In the genomic region with DNA sequence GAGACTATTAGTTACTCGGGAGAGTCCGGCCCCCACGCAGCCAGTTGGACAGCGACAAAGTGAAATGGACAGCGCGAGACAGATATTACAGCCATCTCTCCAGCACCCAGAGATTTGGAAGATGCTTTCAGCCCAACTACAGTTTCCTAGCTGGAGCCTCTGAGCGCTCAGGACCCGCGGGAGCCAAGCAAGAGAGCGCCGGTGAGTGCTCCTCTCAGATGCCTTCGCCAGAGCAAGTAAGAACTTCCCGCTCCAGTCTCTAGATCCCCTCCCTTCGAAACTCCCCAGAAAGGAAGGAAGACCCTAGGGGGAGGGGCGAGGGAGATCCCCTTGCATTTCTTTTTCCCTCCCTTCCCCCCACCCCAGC, we compare ENCODE assay signal across 11 mouse cellular contexts. TPM values are rescaled to one million over a fixed set of nuclear protein-coding genes. Genes with fewer than 3 reads are reported as not detected.
DNase-seq lines count a peak whose midpoint lies in the region; ATAC-seq and TF ChIP-seq lines count a peak whose summit lies in the region.
"Had no signal": no experiment of that assay in that cellular context is flagged by ENCODE, and none has a peak within 500 bp of the region (broad histone marks: within the 10 kb centered on the region; RNA-seq: fewer than 3 reads in every experiment).

No protein-coding gene starts in this region.

- peak; percentile 47 for DNase-seq in kidney, postnatal 0 days (ENCODE audit: low spot score)
- DNase-seq in kidney, postnatal 36 days: no peak
- peak; percentile 24 for DNase-seq in R1 (ENCODE audit: low read depth, low spot score)
- DNase-seq in urinary bladder, postnatal 14 days (ENCODE audit: low spot score): no peak
- DNase-seq: lung, postnatal 10 days had no signal

- H3K4me2 ChIP-seq in kidney, postnatal 0 days (ENCODE audit: low read length): no peak overlapping the region
- H3K4me2 ChIP-seq in forebrain, embryonic 16.5 days (ENCODE audit: low read length): peak overlapping the region; percentile 86
- peak overlapping the region; percentile 50 for H3K4me2 ChIP-seq in midbrain, embryonic 12.5 days (replicated peaks)

- no peaks in the 10 kb centered on the region for H3K9me3 ChIP-seq in kidney, postnatal 0 days (replicated peaks; ENCODE audit: low read length)
- H3K9me3 ChIP-seq in forebrain, embryonic 16.5 days (ENCODE audit: control insufficient read depth, low read length): no peaks in the 10 kb centered on the region
- no peaks in the 10 kb centered on the region for H3K9me3 ChIP-seq in midbrain, embryonic 12.5 days

- 0% methylated on average over 15 of the region's 15 CpGs for WGBS in kidney, postnatal 0 days
- WGBS in forebrain, embryonic 16.5 days: 2% methylated on average over 15 of the region's 15 CpGs
- WGBS in midbrain, embryonic 12.5 days: under 1% methylated on average over 15 of the region's 15 CpGs

- H3K4me3 ChIP-seq in kidney, postnatal 0 days (replicated peaks; ENCODE audit: low read depth, low read length): no peak overlapping the region
- H3K4me3 ChIP-seq in forebrain, embryonic 16.5 days (replicated peaks; ENCODE audit: low read length): peak overlapping the region; percentile 51
- peak overlapping the region; percentile 39 for H3K4me3 ChIP-seq in midbrain, embryonic 12.5 days

- no peaks in the 10 kb centered on the region for H3K4me1 ChIP-seq in kidney, postnatal 0 days (replicated peaks; ENCODE audit: insufficient read depth, low read length)
- H3K4me1 ChIP-seq in forebrain, embryonic 16.5 days (replicated peaks; ENCODE audit: control insufficient read depth, insufficient read depth, low read length): peaks cover 17% of the 10 kb centered on the region
- H3K4me1 ChIP-seq in midbrain, embryonic 12.5 days: 0 out of 2 replicates have a peak, but pooled peaks cover 10% of the 10 kb centered on the region

- H3K27ac ChIP-seq in kidney, postnatal 0 days: no peak overlapping the region
- no peak overlapping the region for H3K27ac ChIP-seq in forebrain, embryonic 16.5 days (ENCODE audit: low read length)
- no peak overlapping the region for H3K27ac ChIP-seq in midbrain, embryonic 12.5 days (replicated peaks)

- H3K9ac ChIP-seq in kidney, postnatal 0 days (ENCODE audit: low read depth, low read length): no peak overlapping the region
- H3K9ac ChIP-seq in forebrain, embryonic 16.5 days (replicated peaks; ENCODE audit: low read depth, low read length): peak overlapping the region; percentile 48
- no peak overlapping the region for H3K9ac ChIP-seq in midbrain, embryonic 12.5 days (replicated peaks)

- no peak for TF ChIP-seq CTCF in kidney, postnatal 0 days (IDR thresholded peaks at IDR 0.05; ENCODE audit: low read depth)

- peaks cover 21% of the 10 kb centered on the region for H3K27me3 ChIP-seq in kidney, postnatal 0 days (ENCODE audit: insufficient read depth, low read length)
- H3K27me3 ChIP-seq in forebrain, embryonic 16.5 days (replicated peaks; ENCODE audit: control insufficient read depth, insufficient read depth, low read length): peaks cover 18% of the 10 kb centered on the region
- peaks cover 42% of the 10 kb centered on the region for H3K27me3 ChIP-seq in midbrain, embryonic 12.5 days
- H3K27me3 ChIP-seq: CH12.LX had no signal

- no peak for ATAC-seq in kidney, postnatal 0 days (replicated peaks; ENCODE audit: low FRiP score, low read depth)
- peak; percentile 59 for ATAC-seq in forebrain, embryonic 16.5 days
- ATAC-seq in midbrain, embryonic 12.5 days (ENCODE audit: low FRiP score, low read depth): no peak
- ATAC-seq in megakaryocyte progenitor cell, adult 5-6 weeks (replicated peaks; ENCODE audit: poor library complexity): no peak
- no peak for ATAC-seq in erythroblast, adult 5-6 weeks (replicated peaks; ENCODE audit: low FRiP score, poor library complexity, severe bottlenecking)
- ATAC-seq: intestine, embryonic 16.5 days had no signal

- no peaks in the 10 kb centered on the region for H3K36me3 ChIP-seq in kidney, postnatal 0 days (ENCODE audit: insufficient read depth, low read length)
- no peaks in the 10 kb centered on the region for H3K36me3 ChIP-seq in forebrain, embryonic 16.5 days (ENCODE audit: control insufficient read depth, insufficient read depth)
- H3K36me3 ChIP-seq in midbrain, embryonic 12.5 days: no peaks in the 10 kb centered on the region

RNA-seq across cellular contexts. Expression of gene Htr1a, which starts 0.4 kb away (rescaled TPM):
- polyA plus RNA-seq in kidney, postnatal 0 days (2015; fragmentation: Nextera tagmentation; extraction: Ambion mirVana): not detected in 2 replicates
- 1.7 and 2.9 TPM in 2 replicates for polyA plus RNA-seq in forebrain, embryonic 16.5 days (2015; fragmentation: Nextera tagmentation; extraction: Ambion mirVana)
- 0.11 and 0.12 TPM in 2 replicates for polyA plus RNA-seq in midbrain, embryonic 12.5 days (2016; fragmentation: Nextera tagmentation; extraction: Ambion mirVana)
- total RNA-seq in megakaryocyte progenitor cell, adult 5-6 weeks (2015): not detected in 2 replicates
- total RNA-seq in megakaryocyte progenitor cell, adult 5-6 weeks (2017): not detected in 2 replicates
- 0.58 TPM in 1 of 2 replicates, not detected in the other for total RNA-seq in erythroblast, adult 5-6 weeks (2015; ENCODE audit: low replicate concordance)
- not detected in 2 replicates for total RNA-seq in erythroblast, adult 5-6 weeks (2017; ENCODE audit: low replicate concordance)
- total RNA-seq: CH12.LX had no signal
- polyA plus RNA-seq: intestine, embryonic 16.5 days had no signal

Comparison
In these comparisons a context has a peak if more than half of its experiments do, and no peak if none do; other contexts are left out.
1. DNase-seq: peak in kidney, postnatal 0 days (single experiment) and R1 (single experiment); none in kidney, postnatal 36 days (0 of 2) and urinary bladder, postnatal 14 days (single experiment).